Mouse (Mus musculus) 416B (cell line): ENCODE measurements around the gene Ncmap.

Source experiments
- DNase-seq: peaks from one replicate; pipeline ENCODE4 v3.0.0; 2011; ENCODE audit warnings: low read depth

The Ncmap gene

GRCm38 (mm10) chr4:135397991-135398390 lies at the start of gene Ncmap:
Gene Ncmap (minus strand): TSS chr4:135398227.
- no peak for DNase-seq

- no peak for DNase-seq
Measured at GRCm38 (mm10) chr4:135442473-135442872, 44.4 kb upstream of the Ncmap start.

- DNase-seq: peak; percentile 94
Measured at GRCm38 (mm10) chr4:135439904-135440522, 42.0 kb upstream of the Ncmap start.

DNA sequence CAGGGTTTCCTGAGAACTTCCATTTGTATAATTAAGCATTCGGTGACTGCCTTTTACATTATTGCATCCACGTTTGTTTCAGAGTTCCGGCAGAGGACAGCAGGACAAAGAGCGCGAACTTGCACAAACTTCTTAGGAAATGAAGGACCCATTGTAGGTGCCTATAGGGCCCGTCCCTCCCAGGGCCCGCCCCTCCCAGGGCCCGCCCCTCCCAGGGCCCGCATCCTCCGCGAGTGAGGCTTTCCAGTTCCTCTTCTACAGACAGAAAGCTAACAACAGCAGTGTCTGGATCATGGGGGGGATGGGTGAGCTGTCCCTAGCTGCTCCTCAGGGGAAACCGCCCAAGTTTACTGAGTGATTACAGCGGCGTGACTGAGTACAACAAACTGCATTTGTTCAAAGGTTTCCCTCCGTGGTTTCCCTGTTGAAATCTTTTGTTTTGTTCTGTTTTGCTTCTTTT lies 41.2 kb upstream of the Ncmap start:
- peak; percentile 97 for DNase-seq

GRCm38 (mm10) chr4:135437924-135438323 lies 39.9 kb upstream of the Ncmap start:
- peak; percentile 65 for DNase-seq

DNA sequence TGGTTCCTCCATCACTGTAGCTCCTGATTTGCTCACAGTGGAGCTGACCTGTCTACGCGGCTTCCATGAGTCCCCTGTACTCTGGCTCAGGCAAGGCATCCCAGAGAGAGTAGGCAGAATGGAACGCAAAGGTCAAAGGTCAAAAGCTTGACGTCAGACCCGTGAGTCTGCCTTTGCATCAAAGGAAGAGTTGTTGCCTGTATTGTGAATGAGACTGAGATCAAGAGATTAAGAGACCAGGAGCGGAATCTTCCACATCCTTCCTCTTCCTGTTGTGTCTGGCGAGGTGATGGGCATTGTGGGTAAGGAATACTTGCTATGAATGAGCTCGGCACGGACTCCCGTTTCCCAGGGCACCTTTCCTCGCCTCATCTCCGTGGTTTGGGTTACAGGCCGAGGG lies 38.3 kb upstream of the Ncmap start:
- DNase-seq: peak; percentile 47

- no peak for DNase-seq
Measured at GRCm38 (mm10) chr4:135434395-135434789, 36.4 kb upstream of the Ncmap start.

DNA sequence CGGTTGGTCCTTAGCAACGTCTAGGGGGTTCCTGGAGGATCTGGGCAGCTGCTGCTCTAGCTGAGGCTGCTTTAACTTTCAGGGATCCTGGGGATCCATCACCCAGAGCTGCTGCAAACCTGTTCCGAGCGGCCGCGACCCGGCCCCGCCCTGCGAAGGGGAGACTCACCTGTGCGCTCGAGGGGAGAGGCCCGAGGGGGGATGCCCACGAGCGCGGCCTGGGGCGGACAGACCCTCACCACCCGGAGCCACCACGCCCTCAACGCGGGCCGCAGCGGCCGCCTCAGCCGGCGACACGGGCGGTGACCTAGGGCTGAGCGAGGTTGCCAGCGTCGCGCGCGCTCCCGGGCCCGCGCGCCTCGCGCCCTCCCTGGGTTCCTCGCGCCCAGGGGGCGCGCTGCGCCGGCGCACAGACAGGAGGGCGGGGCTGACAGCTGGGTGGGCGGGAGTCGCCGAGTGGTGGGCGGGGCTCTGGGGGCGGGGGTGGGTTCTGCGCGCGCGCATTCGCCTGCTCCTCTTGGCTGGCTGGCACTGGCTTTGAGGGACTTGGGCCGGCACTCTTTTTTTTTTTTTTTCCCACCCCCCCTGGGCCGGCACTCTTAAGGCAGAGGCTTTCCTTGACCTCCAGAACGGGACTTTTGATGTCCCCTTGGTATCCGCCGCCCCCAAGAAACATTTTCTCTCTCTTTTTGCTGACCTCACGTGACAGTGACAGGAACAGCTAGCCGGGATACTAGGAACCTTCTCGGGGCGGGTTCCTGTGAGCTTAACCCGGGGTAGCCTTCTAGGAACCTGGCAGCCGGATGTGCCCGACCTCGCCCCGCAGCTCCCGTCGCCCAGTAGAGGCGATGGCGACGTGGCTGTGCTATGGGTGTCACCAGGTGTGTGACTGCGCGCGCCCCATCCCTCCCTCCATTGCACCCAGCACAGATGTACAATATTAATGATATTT lies 35.7 kb upstream of the Ncmap start, which contains the start of gene Rcan3:
TSS of gene Rcan3 (minus strand) at position 411 of the 952 bp plus-strand sequence.
- peak; percentile 90 for DNase-seq

DNA sequence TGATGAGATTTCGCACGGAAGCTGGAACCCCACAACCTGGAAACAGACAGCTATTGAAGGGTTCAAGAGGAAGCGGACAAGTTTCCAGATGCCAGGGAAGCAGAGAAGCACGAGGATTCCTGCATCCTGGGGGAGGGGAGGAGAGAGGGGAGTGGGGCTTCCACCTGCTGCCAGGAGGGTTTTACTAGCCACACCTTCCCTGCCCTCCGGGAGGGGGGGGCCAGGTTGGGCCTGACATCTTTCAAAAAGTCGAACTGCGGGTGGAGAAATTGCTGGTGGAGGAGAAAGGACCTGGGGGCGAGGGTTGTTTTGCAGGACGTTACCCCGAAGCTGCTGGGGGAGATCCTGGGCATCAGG lies 35.0 kb upstream of the Ncmap start:
- DNase-seq: no peak

GRCm38 (mm10) chr4:135429990-135430760 lies 32.1 kb upstream of the Ncmap start:
- no peak for DNase-seq

DNA sequence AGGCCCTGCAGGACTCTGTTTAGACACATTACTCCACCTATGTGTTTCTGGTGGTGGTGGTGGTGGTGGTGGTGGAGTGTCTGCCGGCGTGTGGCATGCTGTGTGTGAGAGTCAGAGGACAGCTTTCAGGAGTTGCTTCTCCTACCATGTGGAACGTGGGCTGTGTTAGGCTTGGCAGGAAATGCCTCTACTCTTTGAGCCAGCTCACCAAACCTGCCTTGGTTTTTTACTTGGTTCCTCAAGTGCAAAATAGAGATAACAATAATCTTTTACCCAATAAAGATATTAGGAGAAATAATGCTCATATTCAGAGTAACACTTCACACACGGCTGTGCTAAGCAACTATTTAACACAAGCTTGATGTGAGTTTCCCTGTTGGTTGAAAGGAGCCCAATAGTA lies 31.4 kb upstream of the Ncmap start:
- no peak for DNase-seq

DNA sequence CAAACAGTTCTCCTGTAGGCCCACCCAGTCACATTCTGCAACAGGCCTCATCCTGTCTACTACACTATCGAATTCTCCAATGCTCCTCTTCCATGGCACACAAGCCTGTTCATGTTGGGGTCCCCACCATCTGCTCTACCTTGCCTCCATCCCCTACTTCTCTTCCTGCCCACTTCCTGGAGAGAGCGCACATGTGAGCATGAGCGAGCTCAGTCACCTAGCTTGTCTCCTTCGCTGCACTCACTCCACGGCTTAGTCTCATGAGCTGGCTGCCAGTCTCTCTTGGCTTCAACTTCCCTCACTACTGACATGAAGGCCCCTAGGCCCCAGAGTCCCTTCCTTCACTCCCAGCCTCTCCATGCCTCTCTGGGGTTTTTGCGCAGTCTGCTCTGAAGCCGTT lies 28.6 kb upstream of the Ncmap start:
- DNase-seq: no peak

DNA sequence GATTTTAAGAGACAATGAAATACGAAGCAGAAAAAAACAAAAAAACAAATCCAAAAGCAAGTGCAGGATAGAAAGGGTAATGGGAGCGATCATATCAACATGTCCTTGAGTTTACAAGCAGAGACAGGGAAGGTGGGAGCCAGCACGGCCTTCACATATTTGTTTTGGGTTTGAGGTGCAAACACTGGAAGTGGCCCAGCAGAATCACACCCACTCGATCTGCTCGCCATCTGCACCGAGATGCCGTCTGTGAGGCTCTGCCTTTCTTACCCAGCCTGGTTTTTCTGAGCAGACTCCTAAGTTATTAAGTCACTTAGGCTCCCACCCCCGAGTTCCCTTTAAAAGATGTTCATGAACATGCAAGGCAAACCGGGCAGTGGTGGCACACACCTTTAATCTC lies 27.6 kb upstream of the Ncmap start:
- no peak for DNase-seq

DNA sequence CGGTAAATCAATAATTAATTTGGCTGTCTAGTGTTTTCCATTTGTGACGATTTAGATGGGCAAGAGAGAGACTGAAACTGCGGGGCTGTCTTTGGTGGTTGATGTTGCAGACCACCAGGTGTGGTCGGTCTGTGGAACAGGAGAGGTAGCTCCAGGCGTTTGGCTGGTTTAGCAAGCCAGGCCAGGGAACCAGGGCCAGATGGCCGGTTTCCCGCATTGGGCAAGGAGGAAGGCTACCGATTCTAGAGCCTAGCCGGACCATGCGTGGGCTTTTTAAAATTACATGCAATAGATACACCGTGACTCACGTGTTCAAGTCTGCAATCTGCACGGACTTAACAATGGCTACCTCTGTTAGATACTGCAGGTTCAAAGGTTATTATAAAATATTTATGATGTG lies 22.9 kb upstream of the Ncmap start:
- no peak for DNase-seq

DNA sequence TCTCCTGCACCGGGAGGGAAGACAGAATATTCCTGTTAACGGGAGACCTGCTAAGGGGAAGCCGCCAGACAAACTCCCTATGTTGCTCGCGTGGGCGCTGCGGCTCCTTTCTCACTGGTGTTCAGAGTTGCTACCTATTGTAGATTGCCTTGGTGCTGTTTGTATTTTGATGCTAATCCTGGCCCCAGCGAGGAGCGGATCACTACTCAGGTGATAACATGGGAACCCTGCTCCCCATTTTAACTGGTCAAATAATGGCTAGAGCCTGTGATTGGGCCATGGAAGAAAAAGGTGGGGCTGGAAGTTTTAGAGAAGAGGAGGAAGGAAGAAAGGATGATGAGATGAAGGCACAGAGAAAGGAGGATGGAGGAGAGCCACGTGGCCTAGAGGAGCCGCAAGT lies 22.4 kb upstream of the Ncmap start:
- no peak for DNase-seq

DNA sequence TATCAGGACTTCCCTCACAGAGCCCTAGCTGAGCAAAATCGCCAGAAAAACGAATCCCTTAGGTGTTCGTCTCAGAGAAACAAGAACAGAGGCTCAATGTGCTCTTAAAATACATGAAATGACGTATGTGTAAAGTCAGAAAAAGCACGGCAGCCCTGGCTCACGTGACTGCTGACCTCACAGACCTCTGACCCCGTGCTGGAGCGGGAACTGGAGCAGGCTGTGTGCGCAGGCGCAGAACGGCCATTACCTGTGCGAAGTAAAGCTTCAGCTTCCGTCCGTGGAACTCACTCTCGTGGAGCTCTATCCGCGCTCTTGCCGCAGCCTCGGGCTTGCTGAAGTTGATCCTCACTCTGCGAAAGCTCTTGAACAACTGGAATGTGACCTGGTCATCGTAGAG lies 22.0 kb upstream of the Ncmap start:
- DNase-seq: no peak

- peak; percentile 37 for DNase-seq
Measured at GRCm38 (mm10) chr4:135416367-135416766, 18.3 kb upstream of the Ncmap start.

DNA sequence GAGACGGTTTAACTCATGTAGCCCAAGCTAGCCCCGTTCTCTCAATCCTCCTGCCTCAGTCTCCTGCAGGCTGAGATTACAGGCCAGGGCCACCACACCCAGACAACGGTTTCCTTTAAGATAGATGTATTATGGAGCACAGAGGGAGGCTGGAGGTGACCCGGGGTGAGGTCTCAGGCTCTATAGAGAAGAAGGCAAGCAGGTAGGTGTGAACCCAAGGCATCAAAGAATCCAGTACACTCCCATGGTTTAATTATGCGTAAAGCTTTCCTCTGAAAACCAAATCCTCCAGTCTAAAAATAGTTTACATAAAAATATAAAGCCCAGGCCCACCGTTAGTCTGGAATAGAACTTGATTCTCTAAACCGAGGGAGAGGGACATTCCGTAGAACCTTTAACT lies 15.5 kb upstream of the Ncmap start:
- no peak for DNase-seq

- peak; percentile 76 for DNase-seq
Measured at GRCm38 (mm10) chr4:135411633-135412032, 13.6 kb upstream of the Ncmap start.

GRCm38 (mm10) chr4:135406180-135406579 lies 8.2 kb upstream of the Ncmap start:
- DNase-seq: peak; percentile 92

- DNase-seq: no peak
Measured at GRCm38 (mm10) chr4:135404916-135405315, 6.9 kb upstream of the Ncmap start.

GRCm38 (mm10) chr4:135404048-135404447 lies 6.0 kb upstream of the Ncmap start:
- DNase-seq: no peak

- no peak for DNase-seq
Measured at GRCm38 (mm10) chr4:135401881-135402280, 3.9 kb upstream of the Ncmap start.
